Mouse (Mus musculus): ENCODE data around the gene Sec13.

- no peak for TF ChIP-seq CTCF (IDR thresholded peaks at IDR 0.05; ENCODE audit: low read depth)
- no peak for TF ChIP-seq EP300 (IDR thresholded peaks at IDR 0.05; ENCODE audit: low read depth)
Observed at GRCm38 (mm10) chr6:113679993-113680566, 60.5 kb downstream of the Sec13 start.
